Mouse (Mus musculus) retina, postnatal 1 day (tissue): ENCODE measurements around the gene Rcn3.
"Not testable (repeated sequence)": the region's sequence is repeated elsewhere in the genome, so short reads cannot be mapped to it uniquely, and the experiment has no call there.

Source experiments
- DNase-seq: peaks from one replicate; pipeline ENCODE4 v3.0.0-alpha.2; 2012

Rcn3 gene

DNA sequence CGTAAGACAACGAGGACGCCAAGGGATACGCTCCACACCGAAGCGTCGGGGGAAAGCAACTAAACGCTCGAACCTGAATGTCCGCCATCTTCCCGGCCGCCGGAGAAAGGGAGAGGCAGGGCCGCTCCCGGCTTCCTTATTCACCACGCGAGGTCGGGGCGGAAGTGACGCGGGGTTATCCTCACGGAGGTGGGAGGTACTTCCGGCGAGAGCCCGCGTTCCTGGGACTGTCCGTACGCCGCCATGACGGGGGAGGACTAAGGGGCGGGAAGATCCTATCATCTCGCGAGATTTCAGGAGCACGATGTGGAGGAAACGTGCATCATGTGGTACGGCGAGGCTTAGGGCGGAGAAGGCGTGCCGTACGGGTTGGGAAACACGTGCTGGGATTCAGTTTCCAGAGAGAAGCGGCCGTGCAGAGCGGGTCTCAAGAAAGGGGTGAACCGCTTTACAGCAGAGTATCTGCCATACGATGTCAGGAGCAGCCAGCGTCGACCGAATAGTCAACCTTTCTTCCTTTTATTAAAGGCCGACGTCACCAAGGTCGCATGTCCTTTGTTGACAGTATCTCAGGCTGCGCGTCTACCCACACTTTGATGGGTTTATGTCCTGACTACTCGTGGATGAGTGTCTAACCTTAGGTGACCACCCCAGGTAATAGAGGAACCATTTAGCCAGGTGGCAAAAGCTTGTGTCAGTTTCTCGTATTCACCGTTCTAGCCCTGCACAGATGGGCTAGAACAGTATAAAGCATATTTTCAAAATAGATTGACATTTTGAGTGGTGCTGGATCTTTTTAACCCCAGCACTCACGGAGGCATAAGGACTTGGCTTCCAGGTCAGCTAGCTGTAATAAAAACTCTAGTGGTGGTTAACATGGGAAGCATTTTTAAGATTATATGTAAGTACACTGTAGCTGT is 32.5 kb upstream of the Rcn3 start, which contains the start of gene Rps11:
Rps11 (minus strand) TSS at position 216 of the 920 bp plus-strand sequence.
- peak; percentile 100 for DNase-seq

DNA sequence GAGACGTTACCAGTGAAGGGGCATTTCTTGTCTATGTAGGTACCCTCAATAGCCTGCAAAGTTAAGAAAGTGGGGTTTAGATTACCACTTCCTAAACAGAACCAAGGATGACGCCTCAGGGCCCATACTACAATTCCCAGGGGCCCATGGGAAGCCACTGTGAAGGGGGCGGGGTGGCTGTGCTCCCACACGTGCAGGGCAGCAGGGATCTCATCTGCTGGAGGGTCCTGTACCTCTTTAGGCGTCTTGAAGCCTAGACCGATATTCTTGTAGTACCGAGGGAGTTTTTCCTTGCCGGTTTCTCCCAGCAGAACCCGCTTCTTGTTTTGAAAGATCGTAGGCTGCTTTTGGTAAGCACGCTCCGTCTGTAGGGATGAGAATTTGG is 31.2 kb upstream of the Rcn3 start:
- DNase-seq, result peak; percentile 20

DNA sequence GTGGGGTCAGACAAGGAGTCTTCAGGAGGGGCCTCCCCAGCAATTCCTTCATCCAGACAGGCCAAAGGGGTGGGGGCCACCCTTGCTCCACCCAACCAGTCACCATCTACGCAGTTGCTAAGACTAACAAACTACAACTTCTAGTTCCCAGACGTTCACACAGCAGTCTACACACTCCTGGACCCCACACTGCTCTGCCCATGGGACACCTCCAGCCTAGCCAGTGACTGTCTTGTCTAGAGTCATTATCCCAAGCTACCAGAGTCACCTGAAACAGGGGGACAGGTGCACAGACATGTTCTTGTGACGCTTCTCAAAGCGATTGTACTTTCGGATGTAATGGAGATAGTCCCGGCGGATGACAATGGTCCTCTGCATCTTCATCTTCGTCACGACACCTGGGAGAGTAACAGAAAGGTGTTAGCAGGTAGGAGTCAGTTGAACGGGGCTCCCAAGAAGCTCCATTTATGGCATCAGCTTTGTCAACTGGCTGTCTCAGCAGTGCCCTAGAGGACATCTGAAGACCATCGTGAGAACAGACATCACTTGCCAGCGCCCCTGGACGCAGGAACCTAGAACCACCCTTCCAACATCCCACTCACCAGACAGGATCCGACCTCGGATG is 30.7 kb upstream of the Rcn3 start:
- no peak for DNase-seq

DNA sequence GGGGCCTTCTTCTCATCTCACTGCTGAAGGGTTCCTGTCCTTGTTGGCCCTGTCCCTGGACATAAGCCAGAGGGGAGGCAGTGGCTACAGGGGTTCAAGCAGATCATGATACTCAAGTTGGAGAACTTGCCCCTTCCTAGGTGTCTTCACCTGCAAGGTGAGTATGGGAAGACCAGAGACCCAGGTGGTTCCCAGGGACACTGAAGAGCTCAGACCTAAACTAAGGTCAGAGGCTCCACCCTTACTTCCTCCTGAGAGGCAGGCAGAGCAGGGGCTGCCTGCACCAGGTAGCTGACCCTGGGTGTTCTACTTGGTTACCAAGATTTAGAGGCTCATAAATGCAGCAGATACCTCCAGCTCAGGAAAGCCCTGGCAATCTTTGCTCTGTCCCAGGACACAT is 29.9 kb upstream of the Rcn3 start:
- no peak for DNase-seq

DNA sequence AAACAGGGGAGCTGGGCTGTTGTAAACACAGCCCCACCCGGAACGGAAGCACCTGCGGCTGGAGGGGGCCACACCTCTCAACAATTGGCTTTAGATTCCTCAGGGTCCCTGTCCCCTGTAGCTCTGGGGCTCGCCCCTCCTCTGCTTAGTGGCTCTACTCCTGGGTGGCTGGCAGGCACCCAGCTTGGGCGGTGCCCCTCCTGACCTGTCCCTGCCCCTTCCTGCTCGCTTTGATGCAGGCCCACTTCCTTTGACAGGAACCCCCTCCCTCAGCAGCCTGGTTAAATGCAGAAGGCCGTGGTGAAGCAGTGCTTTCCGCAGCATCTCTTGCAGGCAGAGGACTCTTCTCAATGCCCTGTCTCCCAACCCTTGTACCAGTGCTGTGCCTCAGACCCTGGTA is 29.4 kb upstream of the Rcn3 start:
- no peak for DNase-seq

DNA sequence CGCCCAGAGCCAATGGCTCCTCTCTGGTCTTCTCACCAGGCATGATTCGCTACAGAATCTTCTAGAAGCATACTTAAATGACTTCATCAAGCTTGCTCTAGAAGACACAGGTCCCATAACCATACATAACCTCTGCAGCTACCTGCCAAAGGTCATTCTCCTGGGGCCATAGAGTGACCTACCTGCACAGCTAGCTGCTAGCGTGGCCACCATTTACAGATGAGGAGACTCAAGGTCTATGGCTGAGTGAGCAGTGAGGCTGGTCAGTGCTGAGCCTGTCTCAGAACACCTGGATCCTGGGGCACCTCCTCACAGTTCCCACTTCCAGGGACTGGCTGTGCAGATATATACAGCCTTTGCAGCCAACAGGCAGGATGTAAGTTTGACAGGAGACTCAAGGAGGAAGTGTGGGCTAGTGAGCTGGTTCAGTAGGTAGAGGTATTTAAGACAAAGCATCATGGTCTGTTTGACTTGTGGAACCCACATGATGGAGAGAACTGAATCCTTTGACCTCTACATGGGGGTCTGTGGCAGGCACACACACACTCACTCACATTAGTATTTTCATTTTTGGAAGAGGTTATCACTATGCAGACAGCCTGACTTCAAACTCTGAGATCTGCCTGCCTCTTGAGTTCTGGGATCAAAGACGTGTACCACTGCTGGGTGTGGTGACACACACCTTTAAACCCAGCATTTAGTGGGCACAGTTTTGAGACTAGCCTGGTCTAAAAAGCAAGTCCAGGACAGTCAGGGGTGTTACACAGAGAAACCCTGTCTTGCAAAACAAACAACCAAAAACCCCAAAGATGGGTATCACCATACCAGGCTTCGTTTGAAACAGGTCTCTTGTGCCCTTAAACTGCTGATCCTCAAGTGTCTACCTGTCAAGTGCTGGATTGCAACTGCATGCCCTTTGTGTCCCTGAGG is 28.0 kb upstream of the Rcn3 start:
- DNase-seq, result no peak

DNA sequence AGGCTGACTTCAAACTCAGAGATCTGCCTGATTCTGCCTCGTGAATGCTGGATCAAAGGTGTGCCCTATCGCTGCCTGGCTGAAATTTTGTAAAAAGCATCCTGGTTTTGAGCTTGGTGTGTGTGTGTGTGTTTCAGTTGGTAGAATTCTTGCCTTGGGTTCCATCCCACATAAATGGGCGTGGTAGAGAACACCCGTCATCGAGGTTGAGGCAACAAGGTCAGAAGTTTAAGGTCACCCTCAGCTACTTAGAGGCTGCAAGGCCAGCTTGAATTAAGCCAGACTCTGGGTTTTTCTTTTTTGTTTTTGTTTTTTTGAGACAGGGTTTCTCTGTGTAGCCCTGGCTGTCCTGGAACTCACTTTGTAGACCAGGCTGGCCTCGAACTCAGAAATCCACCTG is 26.3 kb upstream of the Rcn3 start:
- DNase-seq, result no peak

DNA sequence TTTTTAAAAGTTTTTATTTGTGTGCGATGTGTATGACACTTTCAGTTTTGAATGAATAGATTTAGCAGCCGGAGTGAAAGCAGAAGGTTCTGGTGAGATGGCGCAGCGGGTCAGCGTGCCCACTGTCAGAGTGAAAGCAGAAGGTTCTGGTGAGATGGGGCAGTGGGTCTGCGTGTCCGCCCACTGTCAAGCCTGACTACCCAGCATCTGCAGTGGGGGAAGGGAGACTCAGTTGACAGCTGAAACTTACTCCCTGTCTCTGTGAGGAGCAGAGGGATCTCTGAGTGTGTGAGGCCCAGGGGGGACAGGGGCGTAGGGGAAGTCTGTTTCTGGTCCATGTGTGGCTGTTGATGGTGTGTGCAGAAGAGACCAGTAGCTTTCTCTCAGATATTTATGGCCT is 25.5 kb upstream of the Rcn3 start:
- DNase-seq, result no peak

DNA sequence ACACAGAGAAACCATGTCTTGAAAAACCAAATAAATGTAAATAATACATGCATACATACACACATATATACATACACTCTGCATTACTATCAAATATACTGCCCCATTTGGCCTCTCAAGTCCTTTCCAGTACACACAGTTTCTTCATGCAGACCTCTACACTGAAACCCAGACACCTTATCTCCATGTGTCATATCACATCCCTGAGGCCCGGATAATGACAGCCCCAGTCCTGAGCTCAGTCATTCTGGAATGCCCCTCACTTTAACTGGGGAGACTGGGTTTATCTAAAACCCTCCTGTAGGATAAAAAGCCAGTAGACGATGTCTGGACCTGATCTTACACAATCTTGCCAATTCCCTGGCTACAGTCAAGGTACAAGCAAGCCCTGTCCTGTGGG is 21.5 kb upstream of the Rcn3 start:
- DNase-seq, result no peak

DNA sequence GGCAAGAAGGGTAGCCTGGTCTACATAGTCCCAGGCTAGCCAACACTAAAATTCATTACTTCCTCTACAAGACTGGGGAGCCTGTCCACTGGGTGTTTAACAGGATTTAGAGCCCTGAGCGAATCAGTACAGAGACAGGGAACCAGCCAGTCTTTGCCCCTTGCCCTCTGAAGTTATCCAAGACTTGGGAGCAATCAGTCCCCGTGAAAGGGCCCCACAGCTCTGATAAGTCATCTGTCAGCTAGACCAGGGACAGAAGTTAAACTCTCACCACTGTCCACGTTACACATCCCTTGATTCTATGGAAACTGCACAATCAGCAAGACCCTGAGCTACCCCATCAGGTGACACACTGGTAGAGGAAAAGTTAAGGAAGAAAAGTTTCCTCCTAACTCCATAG is 20.5 kb upstream of the Rcn3 start:
- DNase-seq, result no peak

DNA sequence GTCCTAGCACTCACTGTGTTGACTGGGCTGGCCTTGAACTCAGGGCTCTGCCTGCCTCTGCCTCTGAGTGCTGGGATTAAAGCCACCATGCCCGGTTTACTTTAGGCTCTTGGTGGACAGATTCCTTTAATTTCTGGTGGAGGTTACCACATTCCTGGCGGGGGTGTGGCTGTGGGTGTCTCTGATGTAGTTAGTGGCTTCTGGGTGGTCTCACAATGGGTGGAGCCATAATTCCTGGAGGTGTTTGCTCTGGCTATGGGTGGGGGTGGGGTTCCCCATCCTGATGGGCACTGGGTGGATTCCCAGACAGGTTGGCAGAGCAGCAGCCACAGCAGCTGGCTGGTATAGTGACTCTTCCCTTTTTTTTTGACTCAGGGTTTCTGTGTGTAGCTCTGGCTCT is 19.9 kb upstream of the Rcn3 start:
- DNase-seq, result no peak

DNA sequence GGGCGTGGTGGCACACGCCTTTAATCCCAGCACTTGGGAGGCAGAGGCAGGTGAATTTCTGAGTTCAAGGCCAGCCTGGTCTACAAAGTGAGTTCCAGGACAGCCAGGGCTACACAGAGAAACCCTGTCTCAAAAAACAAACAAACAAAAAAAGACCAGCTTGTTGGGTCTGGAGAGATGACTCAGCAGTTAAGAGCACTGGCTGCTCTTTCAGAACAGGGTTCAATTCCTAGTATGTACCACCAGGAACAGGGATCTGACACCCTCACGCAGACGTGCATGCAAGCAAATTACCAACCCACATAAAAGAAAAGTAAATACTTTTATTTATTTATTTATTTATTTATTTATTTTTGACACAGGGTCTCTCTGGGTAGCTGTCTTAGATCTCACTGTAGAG is 18.1 kb upstream of the Rcn3 start:
- not testable (repeated sequence) for DNase-seq

DNA sequence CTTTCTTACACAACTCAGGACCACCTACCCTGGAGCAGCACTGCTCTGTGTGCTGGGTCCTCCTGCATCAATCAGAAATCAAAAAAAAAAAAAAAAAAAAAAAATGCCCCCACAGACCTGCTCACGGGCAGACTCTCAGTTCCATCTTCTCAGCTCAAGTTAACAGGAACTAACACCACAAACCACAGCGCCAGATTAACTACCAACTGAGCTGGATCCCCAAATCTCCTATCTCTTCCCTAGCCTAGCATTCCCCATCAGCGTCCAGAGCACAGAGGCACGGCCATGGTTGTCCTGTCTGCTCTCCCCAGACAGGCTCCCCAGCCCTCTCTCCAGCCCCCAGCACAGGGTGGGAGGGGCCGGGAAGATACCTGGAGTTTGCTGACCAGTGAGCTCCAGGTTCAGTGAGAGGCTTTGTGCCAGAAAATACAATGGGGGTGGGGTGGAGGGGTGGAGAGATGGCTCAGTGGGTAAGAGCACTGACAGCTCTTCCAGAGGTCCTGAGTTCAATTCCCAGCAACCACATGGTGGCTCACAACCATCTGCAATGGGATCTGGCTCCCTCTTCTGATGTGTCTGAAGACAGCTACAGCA is 15.1 kb upstream of the Rcn3 start:
- no peak for DNase-seq

DNA sequence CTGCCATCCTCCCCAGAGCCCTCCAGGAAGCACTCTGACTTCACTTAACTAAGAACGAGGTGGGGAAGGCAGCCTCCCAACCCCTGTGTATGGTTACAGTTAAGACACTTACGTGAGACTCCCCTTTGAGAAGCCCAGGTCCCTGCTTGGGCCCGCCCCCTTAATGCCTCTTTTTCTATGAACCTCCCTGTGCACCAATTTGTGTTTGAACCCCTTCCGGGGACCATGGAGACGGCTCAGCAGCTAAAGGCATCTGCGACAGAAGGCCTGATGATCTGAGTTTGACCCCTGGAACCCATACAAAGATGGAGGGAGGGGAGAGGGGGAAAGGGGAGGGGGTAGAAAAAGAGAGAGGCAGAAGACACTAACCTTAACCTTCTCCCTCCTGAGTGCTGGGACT is 14.4 kb upstream of the Rcn3 start:
- no peak for DNase-seq

DNA sequence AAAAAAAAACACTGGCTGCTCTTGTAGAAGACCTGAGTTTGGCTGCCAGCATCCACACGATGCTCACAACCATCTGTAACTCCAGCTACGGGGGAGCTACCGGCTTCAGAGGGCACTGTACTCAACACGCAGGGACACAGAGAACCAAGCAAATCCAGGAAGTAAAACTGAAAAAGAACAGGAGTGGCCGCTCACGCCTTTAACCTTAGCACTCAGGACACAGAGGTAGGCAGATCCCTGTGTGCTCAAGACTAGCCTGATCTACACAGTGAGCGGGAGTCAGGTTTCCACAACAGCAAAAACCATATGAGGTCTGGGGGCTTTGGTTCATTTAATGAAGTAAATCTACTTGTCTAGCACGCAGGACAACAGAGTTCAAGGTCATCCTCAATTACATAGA is 13.5 kb upstream of the Rcn3 start:
- no peak for DNase-seq

DNA sequence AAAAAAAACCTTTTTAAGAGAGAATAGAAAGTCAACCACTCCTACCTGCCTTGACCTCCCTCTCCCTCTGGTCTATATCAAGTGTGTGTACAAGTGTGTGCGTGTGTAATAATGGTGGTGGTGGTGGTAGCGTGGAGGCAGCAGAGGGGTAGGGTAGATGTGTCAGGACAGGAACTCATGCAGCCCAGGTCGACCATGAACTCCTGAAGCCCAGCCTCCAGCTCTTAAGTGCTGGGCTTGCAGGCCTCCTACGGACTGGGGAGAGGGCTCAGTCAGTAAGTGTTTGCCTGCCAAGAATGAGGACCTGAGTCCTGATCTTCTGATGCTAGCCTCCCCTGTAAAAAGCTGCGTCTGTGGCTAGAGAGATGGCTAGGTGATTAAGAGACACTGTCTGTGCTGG is 12.9 kb upstream of the Rcn3 start:
- no peak for DNase-seq

DNA sequence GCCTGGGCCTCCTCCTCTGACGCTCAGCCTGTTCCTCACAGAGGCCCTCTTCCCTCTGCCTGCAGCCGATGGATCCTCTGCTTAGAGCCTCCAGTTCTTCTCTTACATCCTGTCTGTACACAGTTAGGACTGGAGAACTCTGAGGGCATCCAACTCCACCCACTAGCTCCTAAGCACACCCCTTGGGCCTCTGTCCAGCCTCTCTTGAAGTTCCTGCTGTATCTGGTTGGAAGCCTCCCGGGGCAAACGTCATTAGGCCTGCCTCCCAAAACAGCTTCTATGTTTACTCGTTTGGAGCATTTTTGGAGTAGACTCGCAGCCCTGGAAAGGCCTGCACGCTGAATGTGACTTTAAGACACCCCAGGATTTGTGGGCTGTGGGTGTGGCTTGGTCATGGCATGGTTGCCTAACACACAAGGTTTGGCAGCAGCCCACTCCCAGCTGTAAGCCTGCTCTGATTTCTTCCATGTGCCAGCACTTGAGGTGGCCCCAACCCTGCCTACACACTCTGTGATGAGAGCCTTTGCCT is 11.7 kb upstream of the Rcn3 start, which contains the start of gene Fcgrt:
Fcgrt (minus strand) TSS at position 200 of the 529 bp plus-strand sequence.
- DNase-seq, result no peak

DNA sequence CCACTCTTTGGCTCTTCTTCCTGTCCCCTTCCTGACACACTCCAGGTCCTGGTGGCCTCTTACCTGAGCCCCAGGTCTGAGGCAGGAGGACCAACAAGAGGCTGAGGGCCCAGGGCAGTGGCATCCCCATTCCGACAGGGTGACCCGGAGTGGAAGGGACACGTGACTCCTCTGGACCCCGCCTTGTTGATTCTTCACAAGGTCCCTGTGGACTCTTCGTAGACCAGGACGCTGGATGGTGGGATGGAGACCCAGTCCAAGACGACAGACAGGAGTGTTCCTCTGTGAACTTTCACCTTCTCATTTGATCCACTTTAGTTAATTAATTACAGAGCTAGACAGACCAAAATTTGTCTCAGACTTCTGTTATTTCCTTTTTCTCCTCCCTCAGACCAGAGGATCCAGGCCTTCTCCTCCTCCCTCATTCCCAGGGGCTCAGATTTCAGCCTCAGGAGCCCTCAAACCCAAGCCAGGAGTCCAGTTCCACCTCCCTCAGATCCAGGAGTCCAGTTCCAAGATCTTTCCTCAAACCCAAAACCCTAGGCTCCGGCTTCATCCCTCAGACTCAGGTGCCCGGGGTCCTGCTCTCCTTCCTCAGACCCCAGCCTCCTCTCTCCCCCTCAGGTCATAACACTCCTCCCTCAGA is 11.0 kb upstream of the Rcn3 start:
- DNase-seq, result no peak

DNA sequence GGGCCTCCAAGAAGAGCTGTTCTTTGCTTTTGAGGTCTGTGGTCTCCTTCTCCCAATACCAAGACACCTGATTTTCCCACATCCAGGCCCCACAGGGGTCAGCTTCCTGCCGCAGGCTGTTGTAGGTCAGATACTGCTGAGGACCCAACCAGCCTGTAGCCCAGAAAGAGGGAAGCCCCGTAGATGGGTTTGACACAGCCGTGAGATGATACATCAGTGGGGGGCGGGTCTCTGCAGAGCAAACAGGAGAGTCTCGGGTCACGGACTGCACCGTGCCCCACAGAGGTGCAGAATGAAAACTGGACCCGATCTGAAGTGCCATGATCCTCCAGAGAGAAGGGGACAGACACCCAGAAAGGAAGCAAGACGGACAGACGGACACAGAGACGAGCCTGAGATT is 10.4 kb upstream of the Rcn3 start:
- no peak for DNase-seq

DNA sequence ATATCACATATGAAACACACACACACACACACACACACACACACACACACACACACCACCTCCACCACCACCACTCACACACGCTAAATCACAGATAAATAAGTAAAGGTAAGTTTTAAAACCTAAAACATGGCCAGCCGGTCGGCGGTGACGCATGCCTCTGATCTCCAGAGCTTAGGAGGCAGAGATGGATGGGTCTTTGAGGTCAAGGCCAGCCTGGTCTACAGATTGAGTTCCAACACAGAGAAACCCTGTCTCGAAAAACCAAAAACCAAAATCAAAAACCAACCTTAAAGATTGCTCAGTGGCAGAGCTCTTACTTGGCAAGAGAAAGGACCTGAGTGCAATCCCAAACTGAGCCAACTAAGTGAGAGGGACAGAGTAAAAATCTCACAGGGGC is 8.0 kb upstream of the Rcn3 start:
- DNase-seq, result no peak

DNA sequence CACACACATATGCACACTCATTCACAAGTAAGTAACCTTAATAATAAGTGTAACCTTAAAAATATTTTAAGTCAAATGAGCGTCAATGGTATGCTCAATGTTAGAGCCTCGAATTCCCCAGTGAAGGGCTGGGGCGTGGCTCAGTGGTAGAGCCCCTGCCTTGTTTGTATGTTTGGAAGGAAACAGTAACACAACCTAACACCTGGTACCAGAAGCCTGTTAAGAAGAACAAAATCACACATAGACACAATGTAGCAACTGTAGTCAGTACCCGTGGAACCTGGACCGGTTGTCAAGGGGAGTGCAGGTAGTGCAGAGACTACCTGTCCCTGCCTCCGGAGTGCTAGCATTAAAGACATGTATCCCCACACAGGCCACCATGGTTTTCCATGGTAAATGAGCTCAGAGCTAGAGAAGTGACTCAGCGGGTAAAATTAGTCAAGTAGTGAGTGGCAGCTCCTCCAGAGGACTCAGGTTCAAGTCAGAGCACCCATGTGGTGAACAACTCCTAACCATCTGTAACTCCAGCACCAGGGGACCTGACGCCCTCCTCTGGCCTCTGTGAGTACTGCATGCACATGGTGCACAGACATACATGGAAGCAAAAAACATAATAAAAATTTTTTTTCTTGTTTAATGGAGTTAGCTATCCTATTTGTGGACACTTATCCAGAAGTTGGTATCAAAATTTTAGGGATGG is 6.7 kb upstream of the Rcn3 start:
- DNase-seq, result no peak

DNA sequence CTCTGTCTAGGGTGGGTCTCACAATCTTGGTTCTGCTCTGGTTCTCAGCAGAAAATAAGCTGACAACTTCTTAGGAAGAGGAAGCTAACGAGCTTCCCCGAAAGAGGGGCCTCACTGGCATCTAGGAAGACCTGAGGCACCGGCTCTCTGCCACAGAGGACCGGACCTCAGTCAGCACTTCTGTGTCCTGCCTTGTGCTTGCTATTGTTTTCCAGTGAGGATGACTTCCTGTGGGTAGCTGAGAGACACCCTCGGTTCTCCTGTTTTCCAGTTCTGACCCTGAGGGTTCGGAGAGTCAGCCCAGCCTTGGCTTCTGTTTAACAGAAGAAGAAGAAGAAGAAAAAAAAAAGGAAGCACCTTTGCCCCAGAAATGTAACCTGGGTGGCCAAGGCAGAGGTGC is 5.5 kb upstream of the Rcn3 start:
- DNase-seq, result no peak
